Comparison of ENCODE assay signal across 11 mouse cellular contexts in genomic region chr11:118550773-118551520, GRCm38 (mm10).
A peak's percentile ranks its signal among the peaks of the same experiment; 100 is the strongest.
DNase-seq lines count a peak whose midpoint lies in the region; ATAC-seq and TF ChIP-seq lines count a peak whose summit lies in the region.
"Had no signal": no experiment of that assay in that cellular context is flagged by ENCODE, and none has a peak within 500 bp of the region (broad histone marks: within the 10 kb centered on the region; RNA-seq: fewer than 3 reads in every experiment).

No protein-coding gene starts in this region.

- H3K9me3 ChIP-seq in ES-Bruce4 (replicated peaks; ENCODE audit: control insufficient read depth, insufficient read depth, low read length, poor library complexity, severe bottlenecking), result no peaks in the 10 kb centered on the region
- no peaks in the 10 kb centered on the region for H3K9me3 ChIP-seq in forebrain, embryonic 13.5 days (replicated peaks)
- H3K9me3 ChIP-seq in midbrain, embryonic 16.5 days (replicated peaks; ENCODE audit: control insufficient read depth, low read length, poor library complexity, severe bottlenecking), result no peaks in the 10 kb centered on the region
- H3K9me3 ChIP-seq: heart, embryonic 15.5 days had no signal

- peak; percentile 77 for ATAC-seq in forebrain, embryonic 13.5 days
- ATAC-seq in midbrain, embryonic 16.5 days, result peak; percentile 66

- peak overlapping the region; percentile 43 for H3K4me3 ChIP-seq in ES-Bruce4 (ENCODE audit: low read depth, low read length)
- no peak overlapping the region for H3K4me3 ChIP-seq in forebrain, embryonic 13.5 days
- H3K4me3 ChIP-seq in midbrain, embryonic 16.5 days (ENCODE audit: low read depth, low read length), result no peak overlapping the region
- H3K4me3 ChIP-seq: heart, embryonic 15.5 days had no signal

- peak overlapping the region; percentile 20 for H3K9ac ChIP-seq in ES-Bruce4 (ENCODE audit: low read depth, poor library complexity, severe bottlenecking)
- H3K9ac ChIP-seq in forebrain, embryonic 13.5 days, result no peak overlapping the region
- H3K9ac ChIP-seq in midbrain, embryonic 16.5 days (ENCODE audit: low read depth, low read length), result no peak overlapping the region
- H3K9ac ChIP-seq: heart, embryonic 15.5 days had no signal

- H3K4me2 ChIP-seq in forebrain, embryonic 13.5 days, result peak overlapping the region; percentile 2; the same call in 1 of the 2 replicates
- H3K4me2 ChIP-seq in midbrain, embryonic 16.5 days (ENCODE audit: low read length), result no peak overlapping the region
- H3K4me2 ChIP-seq: heart, embryonic 15.5 days had no signal

- no peak for TF ChIP-seq POLR2A in ES-Bruce4 (IDR thresholded peaks at IDR 0.05; ENCODE audit: insufficient read depth, low read length)

- TF ChIP-seq CTCF in ES-Bruce4 (IDR thresholded peaks at IDR 0.05; ENCODE audit: low read depth, low read length), result no peak

- peak; percentile 2 for DNase-seq in adrenal gland, adult 8-10 months
- no peak for DNase-seq in adrenal gland, postnatal 4 days (ENCODE audit: low spot score in 2 of 2)
- DNase-seq in yolk sac, embryonic 10.5 days (ENCODE audit: low spot score), result no peak
- DNase-seq in spleen, postnatal 4 days (ENCODE audit: low spot score in 2 of 2), result no peak
- DNase-seq in left cerebral cortex, adult 8-10 months (ENCODE audit: low spot score in 2 of 2), result no peak
- DNase-seq: adrenal gland, adult 2 months; cerebellum, adult 9-10 months had no signal

- WGBS in forebrain, embryonic 13.5 days, result 15% methylated on average over 17 of the region's 17 CpGs
- 17% methylated on average over 17 of the region's 17 CpGs for WGBS in midbrain, embryonic 16.5 days

- no peaks in the 10 kb centered on the region for H3K27me3 ChIP-seq in ES-Bruce4 (ENCODE audit: control insufficient read depth, insufficient read depth, low read length, poor library complexity, severe bottlenecking)
- H3K27me3 ChIP-seq in forebrain, embryonic 13.5 days, result peaks cover 8% of the 10 kb centered on the region
- H3K27me3 ChIP-seq in midbrain, embryonic 16.5 days (ENCODE audit: control insufficient read depth, insufficient read depth, low read depth, low read length), result no peaks in the 10 kb centered on the region

- 0 out of 2 replicates have a peak, but pooled peaks have one; percentile 47 for TF ChIP-seq EP300 in ES-Bruce4 (IDR thresholded peaks at IDR 0.05; ENCODE audit: insufficient read depth, low read depth, low read length)

- H3K4me1 ChIP-seq in ES-Bruce4 (ENCODE audit: control insufficient read depth, insufficient read depth, low read length), result peaks cover 3% of the 10 kb centered on the region
- peaks cover 54% of the 10 kb centered on the region for H3K4me1 ChIP-seq in forebrain, embryonic 13.5 days
- peaks cover 27% of the 10 kb centered on the region for H3K4me1 ChIP-seq in midbrain, embryonic 16.5 days (ENCODE audit: control insufficient read depth, insufficient read depth, low read length)
- H3K4me1 ChIP-seq: heart, embryonic 15.5 days had no signal

- peak overlapping the region; percentile 63; the same call in 1 of the 2 replicates for H3K27ac ChIP-seq in ES-Bruce4 (ENCODE audit: insufficient read depth, low read length)
- peak overlapping the region; percentile 72 for H3K27ac ChIP-seq in forebrain, embryonic 13.5 days
- H3K27ac ChIP-seq in midbrain, embryonic 16.5 days (ENCODE audit: low read length), result peak overlapping the region; percentile 24; the same call in 1 of the 2 replicates
- H3K27ac ChIP-seq: heart, embryonic 15.5 days had no signal

- H3K36me3 ChIP-seq in ES-Bruce4 (ENCODE audit: control insufficient read depth, insufficient read depth, low read length, poor library complexity, severe bottlenecking), result no peaks in the 10 kb centered on the region
- no peaks in the 10 kb centered on the region for H3K36me3 ChIP-seq in forebrain, embryonic 13.5 days (ENCODE audit: poor library complexity, severe bottlenecking)
- no peaks in the 10 kb centered on the region for H3K36me3 ChIP-seq in midbrain, embryonic 16.5 days (ENCODE audit: control insufficient read depth, insufficient read depth, low read length)
- H3K36me3 ChIP-seq: heart, embryonic 15.5 days had no signal
